Mouse (Mus musculus) c-Kit-positive CD71-positive TER-119-negative erythroid progenitor cells, embryonic 14.5 days (primary cell): ENCODE measurements around the gene Nacc1.
"Not testable (repeated sequence)": the region's sequence is repeated elsewhere in the genome, so short reads cannot be mapped to it uniquely, and the experiment has no call there.

Experiments
- DNase-seq: peaks from one replicate; pipeline ENCODE4 v3.0.0-alpha.2; 2013; ENCODE audit warnings: low read depth

Nacc1 gene

GRCm38 (mm10) chr8:84698288-84698687 lies 10.6 kb upstream of the Nacc1 start:
- no peak for DNase-seq

GRCm38 (mm10) chr8:84697166-84698130 lies 9.8 kb upstream of the Nacc1 start:
- DNase-seq: no peak

- no peak for DNase-seq
These were observed 7.5 kb upstream of the Nacc1 start for GRCm38 (mm10) chr8:84695140-84695539.

GRCm38 (mm10) chr8:84693332-84693731 lies 5.7 kb upstream of the Nacc1 start:
- no peak for DNase-seq

- DNase-seq: peak; percentile 91
These were observed 1.6 kb upstream of the Nacc1 start for GRCm38 (mm10) chr8:84689091-84689915.

- peak; percentile 29 for DNase-seq
These were observed 508 bp downstream of the Nacc1 start for GRCm38 (mm10) chr8:84687003-84687704.

GRCm38 (mm10) chr8:84686191-84687002 lies 1.3 kb downstream of the Nacc1 start, which contains the start of gene Trmt1:
Gene Trmt1, plus strand, starts transcription at chr8:84686307.
- peak; percentile 75 for DNase-seq

- no peak for DNase-seq
These were observed 3.1 kb downstream of the Nacc1 start for GRCm38 (mm10) chr8:84684537-84684936.

GRCm38 (mm10) chr8:84682257-84682656 lies 5.4 kb downstream of the Nacc1 start:
- no peak for DNase-seq

- DNase-seq: no peak
These were observed 6.2 kb downstream of the Nacc1 start for GRCm38 (mm10) chr8:84681476-84681875.

- DNase-seq: no peak
These were observed 10.4 kb downstream of the Nacc1 start for GRCm38 (mm10) chr8:84677305-84677704.

- not testable (repeated sequence) for DNase-seq
These were observed 17.2 kb downstream of the Nacc1 start for GRCm38 (mm10) chr8:84670295-84671006.

- no peak for DNase-seq
These were observed 18.8 kb downstream of the Nacc1 start for GRCm38 (mm10) chr8:84668731-84669485.

GRCm38 (mm10) chr8:84668081-84668480 lies 19.6 kb downstream of the Nacc1 start:
- no peak for DNase-seq

- no peak for DNase-seq
These were observed 22.2 kb downstream of the Nacc1 start for GRCm38 (mm10) chr8:84665385-84665893.

GRCm38 (mm10) chr8:84664566-84665384 lies 22.9 kb downstream of the Nacc1 start:
- peak; percentile 61 for DNase-seq

- peak; percentile 96 for DNase-seq
These were observed 24.0 kb downstream of the Nacc1 start for GRCm38 (mm10) chr8:84663483-84664327.
